Mouse (Mus musculus) stomach, embryonic 15.5 days (tissue): ENCODE measurements around the gene Tmem132d. TPM values are rescaled to one million over a fixed set of nuclear protein-coding genes. Genes with fewer than 3 reads are reported as not detected.

Source experiments
- ATAC-seq: fragments of 200-750 bp; cut with Nextera tagmentation; 2 replicates; pipeline ENCODE4 v1.8.0; 2017; ENCODE audit warnings: low read depth, moderate number of reproducible peaks, moderate TSS enrichment; ENCODE audit not compliant: insufficient read depth, low FRiP score
- H3K27ac ChIP-seq: fragments of 300-500 bp; sonication (generic); 2 replicates; pipeline ENCODE4 v1.5.1; 2015; ENCODE audit warnings: mild to moderate bottlenecking, inconsistent platforms
- H3K27me3 ChIP-seq: fragments of 300-500 bp; sonication (generic); replicated peaks from 2 replicates; pipeline ENCODE4 v1.6.1; 2015; ENCODE audit warnings: inconsistent platforms
- H3K36me3 ChIP-seq: fragments of 300-500 bp; sonication (generic); 2 replicates; pipeline ENCODE4 v1.6.1; 2015; ENCODE audit warnings: inconsistent platforms
- H3K4me1 ChIP-seq: fragments of 300-500 bp; sonication (generic); 2 replicates; pipeline ENCODE4 v1.6.1; 2015; ENCODE audit warnings: inconsistent platforms
- H3K4me2 ChIP-seq: fragments of 300-500 bp; sonication (generic); 2 replicates; pipeline ENCODE4 v1.6.1; 2015; ENCODE audit warnings: mild to moderate bottlenecking, inconsistent platforms
- H3K4me3 ChIP-seq: fragments of 300-500 bp; sonication (generic); replicated peaks from 2 replicates; pipeline ENCODE4 v1.5.1; 2015; ENCODE audit warnings: inconsistent platforms
- H3K9ac ChIP-seq: fragments of 300-500 bp; sonication (generic); 2 replicates; pipeline ENCODE4 v1.6.1; 2015; ENCODE audit warnings: inconsistent platforms
- H3K9me3 ChIP-seq: fragments of 300-500 bp; sonication (generic); 2 replicates; pipeline ENCODE4 v1.6.1; 2016; ENCODE audit warnings: inconsistent platforms
- WGBS: fragments of 180-500 bp; shearing (Covaris S2); methylation state at CpG from one replicate; pipeline ENCODE4 v1.1.7; 2015; 5-methylcytosine and 5-hydroxymethylcytosine counted together
- polyA plus RNA-seq: library from polyadenylated mRNA; unstranded; fragments of >200 nt; fragmentation: Nextera tagmentation; extraction: Ambion mirVana; gene quantifications from 2 replicates; pipeline ENCODE4 v1.2.1, GENCODE M21; 2015

The Tmem132d gene
- polyA plus RNA-seq, 1 experiment from 2014 or later = 0.05 TPM

GRCm38 (mm10) chr5:128302387-128302786 lies 130.5 kb downstream of the Tmem132d start:
- Histone ChIP-seq H3K9me3 (no peaks in the 10 kb centered on the region), H3K4me2 (no peak overlapping the region), H3K4me3 (no peak overlapping the region), H3K27ac (no peak overlapping the region), H3K4me1 (no peaks in the 10 kb centered on the region), H3K27me3 (no peaks in the 10 kb centered on the region), H3K9ac (no peak overlapping the region), H3K36me3 (no peaks in the 10 kb centered on the region)
- ATAC-seq = no peak
- 71% methylated on average over 2 of the region's 2 CpGs for WGBS

DNA sequence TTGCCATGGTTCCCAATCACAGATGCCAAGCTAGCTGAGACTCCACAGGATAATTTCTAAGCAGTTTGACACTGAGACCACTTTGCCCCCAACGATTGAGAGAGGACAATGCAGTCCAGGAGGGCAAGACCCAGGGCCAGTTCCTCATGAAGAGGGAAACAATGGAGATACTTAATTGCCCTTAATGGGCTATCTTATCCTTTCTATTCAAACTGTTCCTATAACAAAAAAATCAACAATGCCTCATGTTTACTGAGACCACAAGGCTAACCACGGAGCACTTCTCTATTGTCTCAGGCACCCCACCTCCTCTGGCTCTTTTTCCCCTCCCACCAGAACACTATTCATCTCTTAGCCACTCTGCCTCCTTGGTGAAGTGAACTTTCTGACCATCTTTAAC lies 141.7 kb downstream of the Tmem132d start:
- Histone ChIP-seq H3K4me2 (no peak overlapping the region), H3K27ac (no peak overlapping the region), H3K9ac (no peak overlapping the region), H3K36me3 (no peaks in the 10 kb centered on the region), H3K4me1 (no peaks in the 10 kb centered on the region), H3K9me3 (no peaks in the 10 kb centered on the region), H3K27me3 (no peaks in the 10 kb centered on the region), H3K4me3 (no peak overlapping the region)
- 52% methylated on average over 2 of the region's 2 CpGs for WGBS
- ATAC-seq = no peak

DNA sequence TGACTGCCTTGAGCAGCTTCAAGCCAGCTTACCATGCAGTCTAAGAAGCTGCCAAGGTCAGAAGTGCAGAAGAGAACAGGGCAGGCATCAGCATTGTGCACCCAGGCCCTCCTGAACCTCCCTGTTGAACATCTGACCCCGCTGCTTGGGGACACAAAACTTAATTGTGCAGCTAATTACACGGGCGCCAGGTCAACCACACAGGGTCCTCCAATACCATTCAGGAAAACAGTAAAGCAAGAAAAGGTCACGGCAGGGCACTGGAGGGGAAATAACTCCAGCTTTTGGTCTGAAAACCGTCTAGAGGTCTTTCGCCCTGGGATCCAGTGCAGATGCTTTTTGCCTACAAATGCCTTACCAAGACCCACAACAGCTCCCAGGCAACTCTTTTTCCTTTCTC lies 159.6 kb downstream of the Tmem132d start:
- no peaks in the 10 kb centered on the region for H3K9me3 ChIP-seq
- H3K4me1 ChIP-seq = no peaks in the 10 kb centered on the region
- no peak overlapping the region for H3K27ac ChIP-seq
- 64% methylated on average over 6 of the region's 6 CpGs for WGBS
- H3K36me3 ChIP-seq = no peaks in the 10 kb centered on the region
- no peak for ATAC-seq
- H3K4me2 ChIP-seq = no peak overlapping the region
- no peaks in the 10 kb centered on the region for H3K27me3 ChIP-seq
- no peak overlapping the region for H3K9ac ChIP-seq
- no peak overlapping the region for H3K4me3 ChIP-seq

DNA sequence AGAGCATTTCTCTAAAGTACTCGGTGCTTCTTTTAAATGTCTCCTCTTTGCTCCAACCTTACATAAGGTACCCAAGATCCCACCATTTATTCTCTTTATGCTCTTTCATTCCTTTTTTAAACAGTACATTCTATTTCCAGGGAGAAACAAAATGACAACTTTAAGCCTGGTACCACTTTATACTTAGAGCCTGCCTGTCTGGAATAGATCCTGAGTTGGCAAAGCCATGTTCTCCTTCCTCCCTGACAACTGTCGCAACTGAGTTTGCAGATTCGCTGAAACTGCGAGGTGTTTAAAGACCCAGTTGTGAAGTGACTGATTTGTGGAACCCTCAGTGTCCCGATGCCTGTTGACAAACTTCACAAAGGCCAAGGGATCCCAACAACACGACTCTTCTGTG lies 165.5 kb downstream of the Tmem132d start:
- no peak for ATAC-seq

GRCm38 (mm10) chr5:128244219-128244618 lies 188.7 kb downstream of the Tmem132d start:
- WGBS = 57% methylated on average over 4 of the region's 4 CpGs
- no peaks in the 10 kb centered on the region; the same call in 1 of the 2 replicates for H3K9me3 ChIP-seq

More for the DNA sequence above, 165.5 kb downstream of the Tmem132d start:
- no peak overlapping the region for H3K27ac ChIP-seq
- no peaks in the 10 kb centered on the region for H3K27me3 ChIP-seq
- H3K4me1 ChIP-seq = no peaks in the 10 kb centered on the region
- H3K36me3 ChIP-seq = no peaks in the 10 kb centered on the region
- WGBS = 88% methylated on average over 6 of the region's 6 CpGs
- H3K4me3 ChIP-seq = no peak overlapping the region
- no peak overlapping the region for H3K4me2 ChIP-seq
- H3K9ac ChIP-seq = no peak overlapping the region
- H3K9me3 ChIP-seq = no peaks in the 10 kb centered on the region

GRCm38 (mm10) chr5:128236638-128237335 lies 196.1 kb downstream of the Tmem132d start:
- WGBS = 65% methylated on average over 9 of the region's 9 CpGs
- Histone ChIP-seq H3K9me3 (no peaks in the 10 kb centered on the region), H3K27ac (no peak overlapping the region), H3K9ac (no peak overlapping the region), H3K4me1 (no peaks in the 10 kb centered on the region), H3K4me2 (no peak overlapping the region), H3K36me3 (no peaks in the 10 kb centered on the region), H3K27me3 (no peaks in the 10 kb centered on the region), H3K4me3 (no peak overlapping the region)
- ATAC-seq = no peak

More at GRCm38 (mm10) chr5:128244219-128244618, 188.7 kb downstream of the Tmem132d start:
- ATAC-seq = no peak
- no peak overlapping the region for H3K4me2 ChIP-seq
- H3K4me3 ChIP-seq = no peak overlapping the region
- H3K27me3 ChIP-seq = no peaks in the 10 kb centered on the region
- H3K36me3 ChIP-seq = no peaks in the 10 kb centered on the region
- no peak overlapping the region for H3K9ac ChIP-seq
- H3K27ac ChIP-seq = no peak overlapping the region
- no peaks in the 10 kb centered on the region for H3K4me1 ChIP-seq

DNA sequence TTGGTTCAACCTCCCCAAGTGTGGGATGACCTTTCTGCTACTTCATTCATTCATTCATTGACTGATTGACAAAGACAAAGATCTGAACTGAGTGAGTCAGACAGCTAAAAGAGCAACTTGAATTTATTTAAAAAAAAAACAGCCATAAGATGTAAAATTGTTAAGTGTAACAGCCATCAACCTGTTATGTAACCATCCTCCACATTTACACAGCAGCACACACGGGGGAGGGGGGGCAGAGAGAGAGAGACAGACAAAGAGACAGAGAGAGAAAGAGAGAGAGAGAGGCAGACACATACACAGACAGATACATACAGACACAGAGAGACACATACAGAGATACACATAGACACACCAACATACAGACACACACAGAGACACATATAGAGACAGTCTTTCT lies 197.3 kb downstream of the Tmem132d start:
- Histone ChIP-seq H3K9ac (no peak overlapping the region), H3K27ac (no peak overlapping the region), H3K4me1 (no peaks in the 10 kb centered on the region), H3K9me3 (no peaks in the 10 kb centered on the region), H3K36me3 (no peaks in the 10 kb centered on the region), H3K27me3 (no peaks in the 10 kb centered on the region), H3K4me3 (no peak overlapping the region), H3K4me2 (no peak overlapping the region)
- 50% methylated on average over 1 of the region's 1 CpGs for WGBS
- ATAC-seq = no peak

GRCm38 (mm10) chr5:128233101-128233500 lies 199.8 kb downstream of the Tmem132d start:
- no peak overlapping the region for H3K9ac ChIP-seq
- no peaks in the 10 kb centered on the region for H3K27me3 ChIP-seq
- no peak overlapping the region for H3K27ac ChIP-seq
- H3K4me3 ChIP-seq = no peak overlapping the region
- H3K36me3 ChIP-seq = no peaks in the 10 kb centered on the region
- ATAC-seq = no peak
- H3K4me1 ChIP-seq = no peaks in the 10 kb centered on the region
- H3K9me3 ChIP-seq = no peaks in the 10 kb centered on the region
- H3K4me2 ChIP-seq = no peak overlapping the region

GRCm38 (mm10) chr5:128218281-128218680 lies 214.6 kb downstream of the Tmem132d start:
- H3K4me1 ChIP-seq = no peaks in the 10 kb centered on the region
- H3K27ac ChIP-seq = no peak overlapping the region
- H3K27me3 ChIP-seq = no peaks in the 10 kb centered on the region
- H3K4me3 ChIP-seq = no peak overlapping the region
- H3K4me2 ChIP-seq = no peak overlapping the region
- no peaks in the 10 kb centered on the region for H3K36me3 ChIP-seq
- no peak overlapping the region for H3K9ac ChIP-seq
- H3K9me3 ChIP-seq = no peaks in the 10 kb centered on the region
- ATAC-seq = no peak

GRCm38 (mm10) chr5:128211125-128211524 lies 221.8 kb downstream of the Tmem132d start:
- no peaks in the 10 kb centered on the region for H3K36me3 ChIP-seq
- H3K9me3 ChIP-seq = no peaks in the 10 kb centered on the region
- no peak overlapping the region for H3K27ac ChIP-seq
- no peak overlapping the region for H3K4me3 ChIP-seq
- no peak overlapping the region for H3K9ac ChIP-seq
- no peaks in the 10 kb centered on the region for H3K4me1 ChIP-seq
- no peak for ATAC-seq
- H3K27me3 ChIP-seq = no peaks in the 10 kb centered on the region
- WGBS = 84% methylated on average over 5 of the region's 5 CpGs
- no peak overlapping the region for H3K4me2 ChIP-seq

DNA sequence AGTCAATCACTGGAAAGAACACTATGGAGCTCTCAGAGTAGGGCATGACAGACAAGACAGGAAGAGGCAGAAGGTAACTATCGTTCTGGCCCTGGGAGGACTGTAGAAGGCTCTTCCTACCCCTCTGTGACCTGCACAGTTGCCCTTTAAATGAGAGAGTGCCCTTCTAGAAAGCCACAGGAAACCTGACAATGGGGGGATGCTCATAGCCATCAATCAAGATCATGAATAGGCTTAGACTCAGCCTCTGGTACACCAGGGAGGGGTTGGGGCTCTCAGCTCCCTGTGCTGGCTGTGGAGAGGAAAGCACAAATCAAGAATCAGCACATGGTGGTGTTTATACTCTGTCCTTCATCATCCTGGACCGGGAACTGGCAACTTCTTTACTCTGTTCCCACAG lies 227.2 kb downstream of the Tmem132d start:
- Histone ChIP-seq H3K36me3 (no peaks in the 10 kb centered on the region), H3K27me3 (no peaks in the 10 kb centered on the region), H3K9me3 (no peaks in the 10 kb centered on the region), H3K4me1 (0 out of 2 replicates have a peak, but pooled peaks cover 2% of the 10 kb centered on the region), H3K9ac (no peak overlapping the region), H3K4me2 (no peak overlapping the region), H3K4me3 (no peak overlapping the region), H3K27ac (no peak overlapping the region)
- no peak for ATAC-seq
- 15% methylated on average over 2 of the region's 2 CpGs for WGBS

DNA sequence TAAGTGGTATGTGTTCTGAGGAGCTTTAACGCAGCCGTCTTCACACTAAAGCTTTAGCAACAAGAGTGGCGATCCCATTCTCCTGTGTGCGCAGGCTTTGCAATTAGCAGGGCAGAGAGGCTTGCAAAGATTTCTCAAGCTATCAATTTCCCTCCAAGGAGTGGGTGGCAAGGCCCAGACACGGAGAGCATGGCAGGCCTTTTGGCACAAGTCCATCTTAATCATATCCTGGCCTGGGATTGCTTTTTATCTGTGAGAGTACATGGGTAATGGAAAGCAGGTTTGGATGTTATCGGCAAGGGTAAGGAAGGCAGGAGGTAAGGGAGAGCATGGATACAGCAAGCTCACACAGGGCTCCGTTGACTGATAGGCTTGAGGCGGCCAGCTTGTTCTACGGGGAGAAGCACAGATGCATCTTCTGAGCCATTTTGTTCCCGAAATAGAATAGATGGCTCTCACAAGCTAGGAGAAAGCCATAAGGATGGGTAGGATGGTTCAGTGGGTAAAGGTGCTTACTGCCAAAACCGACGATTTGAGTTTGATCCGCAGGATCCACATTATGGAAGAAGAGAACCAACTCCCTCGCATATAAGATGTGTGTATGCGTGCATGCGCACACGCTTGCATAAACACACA lies 228.1 kb downstream of the Tmem132d start:
- Histone ChIP-seq H3K27ac (0 out of 2 replicates have a peak overlapping the region, but pooled peaks have one; percentile 7), H3K36me3 (no peaks in the 10 kb centered on the region), H3K4me1 (0 out of 2 replicates have a peak, but pooled peaks cover 2% of the 10 kb centered on the region), H3K27me3 (no peaks in the 10 kb centered on the region), H3K9ac (no peak overlapping the region), H3K4me3 (no peak overlapping the region), H3K4me2 (peak overlapping the region; percentile 5; the same call in 1 of the 2 replicates), H3K9me3 (no peaks in the 10 kb centered on the region)
- ATAC-seq = 0 out of 2 replicates have a peak, but pooled peaks have one; percentile 2
- 66% methylated on average over 17 of the region's 17 CpGs for WGBS
